Mouse (Mus musculus) lung, adult 2 months (tissue): ENCODE results near the gene Exoc8. TPM values are rescaled to one million over a fixed set of nuclear protein-coding genes. Genes with fewer than 3 reads are reported as not detected.

Experiments used
- DNase-seq: peaks from one replicate; pipeline ENCODE4 v3.0.0; 2022
- H3K4me1 ChIP-seq: fragments of 200-500 bp; 2 replicates; pipeline ENCODE4 v1.6.1; 2011; ENCODE audit warnings: low read length; ENCODE audit not compliant: control insufficient read depth, insufficient read depth
- H3K4me3 ChIP-seq: fragments of 200-500 bp; replicated peaks from 2 replicates; pipeline ENCODE3; 2011; ENCODE audit warnings: low read depth, mild to moderate bottlenecking, control low read depth, low read length; ENCODE audit errors: extremely low read depth
- CTCF ChIP-seq: fragments of 200-500 bp; IDR thresholded peaks from 2 replicates; pipeline ENCODE4 v1.5.1; 2011; ENCODE audit warnings: mild to moderate bottlenecking, low read length, control low read depth; ENCODE audit not compliant: insufficient read depth
- POLR2A ChIP-seq: fragments of 200-500 bp; IDR thresholded peaks from 2 replicates; pipeline ENCODE4 v1.6.1; 2011; ENCODE audit warnings: low read depth, mild to moderate bottlenecking, control low read depth, low read length, borderline replicate concordance; ENCODE audit errors: extremely low read depth
- WGBS: fragments of 180-500 bp; shearing (Covaris S2); methylation state at CpG from one replicate; pipeline ENCODE4 v1.1.7; 2018; 5-methylcytosine and 5-hydroxymethylcytosine counted together
- polyA plus RNA-seq: library from polyadenylated mRNA; depleted of rRNA; stranded (reverse); fragments of >200 nt; gene quantifications from 2 replicates; pipeline ENCODE4 v1.2.3, GENCODE M21; 2012

The Exoc8 gene
- polyA plus RNA-seq, 1 experiment: 12.8 TPM

- WGBS: 42% methylated on average over 14 of the region's 14 CpGs
- H3K4me3 ChIP-seq: no peak overlapping the region
- TF ChIP-seq CTCF: no peak
- no peak for TF ChIP-seq POLR2A
- DNase-seq: no peak
- peaks cover 35% of the 10 kb centered on the region for H3K4me1 ChIP-seq
Measured at GRCm38 (mm10) chr8:124925544-124926266, 28.2 kb upstream of the Exoc8 start.

- Histone ChIP-seq H3K4me1 (peaks cover 35% of the 10 kb centered on the region), H3K4me3 (no peak overlapping the region)
- DNase-seq: peak; percentile 20
- TF ChIP-seq CTCF (no peak), POLR2A (no peak)
- 69% methylated on average over 15 of the region's 15 CpGs for WGBS
Measured at GRCm38 (mm10) chr8:124923971-124924652, 26.6 kb upstream of the Exoc8 start.

- WGBS: 50% methylated on average over 11 of the region's 11 CpGs
- TF ChIP-seq CTCF (no peak), POLR2A (no peak)
- H3K4me3 ChIP-seq: no peak overlapping the region
- no peak for DNase-seq
- peaks cover 35% of the 10 kb centered on the region for H3K4me1 ChIP-seq
Measured at GRCm38 (mm10) chr8:124922490-124923089, 25.1 kb upstream of the Exoc8 start.

GRCm38 (mm10) chr8:124921369-124922279 is 24.1 kb upstream of the Exoc8 start:
- DNase-seq: peak; percentile 32
- WGBS: 35% methylated on average over 18 of the region's 18 CpGs
- TF ChIP-seq POLR2A (no peak), CTCF (no peak)
- Histone ChIP-seq H3K4me3 (no peak overlapping the region), H3K4me1 (peaks cover 29% of the 10 kb centered on the region)

GRCm38 (mm10) chr8:124917741-124918484 is 20.4 kb upstream of the Exoc8 start:
- no peak for DNase-seq
- WGBS: 79% methylated on average over 18 of the region's 18 CpGs
- TF ChIP-seq POLR2A (no peak), CTCF (no peak)
- Histone ChIP-seq H3K4me1 (peaks cover 11% of the 10 kb centered on the region), H3K4me3 (no peak overlapping the region)

- Histone ChIP-seq H3K4me1 (no peaks in the 10 kb centered on the region), H3K4me3 (no peak overlapping the region)
- no peak for DNase-seq
- WGBS: 92% methylated on average over 5 of the region's 5 CpGs
- TF ChIP-seq POLR2A (no peak), CTCF (no peak)
Measured at GRCm38 (mm10) chr8:124914061-124914460, 16.6 kb upstream of the Exoc8 start.

- no peak for TF ChIP-seq POLR2A
- TF ChIP-seq CTCF: no peak
- 73% methylated on average over 17 of the region's 17 CpGs for WGBS
- no peak for DNase-seq
- Histone ChIP-seq H3K4me3 (no peak overlapping the region), H3K4me1 (no peaks in the 10 kb centered on the region)
Measured at GRCm38 (mm10) chr8:124911938-124912872, 14.7 kb upstream of the Exoc8 start.

- 76% methylated on average over 10 of the region's 10 CpGs for WGBS
- H3K4me3 ChIP-seq: no peak overlapping the region
- TF ChIP-seq CTCF (no peak), POLR2A (no peak)
- no peaks in the 10 kb centered on the region for H3K4me1 ChIP-seq
- DNase-seq: no peak
Measured at GRCm38 (mm10) chr8:124910349-124910748, 12.8 kb upstream of the Exoc8 start.
